27 mouse cellular contexts compared by ENCODE assay signal in genomic region chr11:81322466-81322865, GRCm38 (mm10).
A peak's percentile ranks its signal among the peaks of the same experiment; 100 is the strongest.
DNase-seq lines count a peak whose midpoint lies in the region; ATAC-seq and TF ChIP-seq lines count a peak whose summit lies in the region.
"Had no signal": no experiment of that assay in that cellular context is flagged by ENCODE, and none has a peak within 500 bp of the region (broad histone marks: within the 10 kb centered on the region; RNA-seq: fewer than 3 reads in every experiment).

No protein-coding gene starts in this region.

- no peak overlapping the region for H3K9ac ChIP-seq in forebrain, postnatal 0 days
- H3K9ac ChIP-seq in forebrain, embryonic 15.5 days (replicated peaks), result no peak overlapping the region
- no peak overlapping the region for H3K9ac ChIP-seq in CH12.LX (ENCODE audit: insufficient read depth, low read depth)
- H3K9ac ChIP-seq: heart, embryonic 12.5 days; hindbrain, embryonic 14.5 days; limb, embryonic 13.5 days; lung, embryonic 15.5 days; midbrain, embryonic 12.5 days; neural tube, embryonic 13.5 days had no signal

- no peak overlapping the region for H3K4me3 ChIP-seq in forebrain, postnatal 0 days (ENCODE audit: low read depth, low read length)
- H3K4me3 ChIP-seq in forebrain, embryonic 15.5 days, result no peak overlapping the region
- H3K4me3 ChIP-seq in CH12.LX (replicated peaks in 1 of 3; ENCODE audit: low read depth in 2 of 3, low read length in 2 of 3, poor library complexity in 1 of 3), result no peak overlapping the region
- no peak overlapping the region for H3K4me3 ChIP-seq in kidney, adult 2 months (ENCODE audit: insufficient read depth, low read depth, low read length)
- H3K4me3 ChIP-seq: erythroblast, embryonic 14.5 days; heart, adult 2 months; heart, embryonic 12.5 days; layer of hippocampus, adult 2 months; limb, embryonic 13.5 days; lung, embryonic 15.5 days; midbrain, embryonic 12.5 days; neural tube, embryonic 13.5 days had no signal

- no peaks in the 10 kb centered on the region for H3K79me2 ChIP-seq in CH12.LX (replicated peaks; ENCODE audit: control insufficient read depth, extremely low read depth, insufficient read depth, poor library complexity, severe bottlenecking)

- peak; percentile 25 for DNase-seq in forebrain, postnatal 0 days
- DNase-seq in left cerebral cortex, adult 9 months (ENCODE audit: low spot score in 2 of 2), result peak; percentile 2 to 26
- no peak for DNase-seq in left cerebral cortex, adult 18-20 months (ENCODE audit: low spot score in 2 of 2)
- DNase-seq in CH12.LX (ENCODE audit: extremely low read depth), result no peak
- DNase-seq in brain, adult 2 months (ENCODE audit: low read depth, low spot score), result peak; percentile 58
- no peak for DNase-seq in lung, postnatal 36 days
- DNase-seq in kidney, adult 2 months, result no peak
- DNase-seq: B cell, adult 2 months; cerebellum, adult 2 months; cerebellum, postnatal 14 days; heart, adult 2 months; kidney, adult 18-20 months; kidney, postnatal 36 days; layer of hippocampus, postnatal 36 days; thymus, postnatal 14 days had no signal

- ATAC-seq in forebrain, postnatal 0 days, result no peak
- ATAC-seq in forebrain, embryonic 15.5 days (replicated peaks), result no peak
- ATAC-seq: inflammation-experienced regulatory T-cells, adult 6 months had no signal

- dilution Hi-C loops in CH12.LX (cut with MboI; ENCODE audit: extremely low pct_ligation_motif_present, extremely low pct_unique_long_range_greater_than_20kb, low sequenced_read_pairs), result no loop called here

- no peak for TF ChIP-seq CTCF in forebrain, postnatal 0 days (IDR thresholded peaks at IDR 0.05; ENCODE audit: low read depth)
- no peak for TF ChIP-seq CTCF in CH12.LX (conservative IDR thresholded peaks at IDR 0.05 in 1 of 2, IDR thresholded peaks at IDR 0.05 in 1 of 2; ENCODE audit: low read depth in 2 of 2, low read length in 2 of 2)
- TF ChIP-seq CTCF in kidney, adult 2 months (conservative IDR thresholded peaks at IDR 0.05; ENCODE audit: insufficient read depth, insufficient read length, low read depth, low read length), result no peak

- no peaks in the 10 kb centered on the region for H3K36me3 ChIP-seq in forebrain, postnatal 0 days (ENCODE audit: insufficient read depth)
- no peaks in the 10 kb centered on the region for H3K36me3 ChIP-seq in forebrain, embryonic 15.5 days
- H3K36me3 ChIP-seq in CH12.LX (replicated peaks in 1 of 2; ENCODE audit: control insufficient read depth in 1 of 2, insufficient read depth in 1 of 2, low read length in 1 of 2), result no peaks in the 10 kb centered on the region
- no peaks in the 10 kb centered on the region for H3K36me3 ChIP-seq in kidney, adult 2 months (ENCODE audit: control insufficient read depth, insufficient read depth, low read length)
- H3K36me3 ChIP-seq: G1E; heart, embryonic 12.5 days; limb, embryonic 13.5 days; lung, embryonic 15.5 days; midbrain, embryonic 12.5 days; neural tube, embryonic 13.5 days had no signal

- no peak overlapping the region; the same call in 1 of the 2 replicates for H3K27ac ChIP-seq in forebrain, postnatal 0 days (ENCODE audit: low read depth, low read length)
- no peak overlapping the region for H3K27ac ChIP-seq in forebrain, embryonic 15.5 days (replicated peaks)
- no peak overlapping the region for H3K27ac ChIP-seq in CH12.LX (ENCODE audit: insufficient read depth, low read depth)
- H3K27ac ChIP-seq in kidney, adult 2 months (ENCODE audit: insufficient read depth, low read depth, low read length), result no peak overlapping the region
- H3K27ac ChIP-seq: heart, adult 2 months; hindbrain, embryonic 14.5 days; layer of hippocampus, adult 2 months; limb, embryonic 13.5 days; lung, embryonic 15.5 days; midbrain, embryonic 12.5 days; neural tube, embryonic 13.5 days had no signal

- H3K4me2 ChIP-seq in forebrain, postnatal 0 days (ENCODE audit: low read depth), result no peak overlapping the region
- H3K4me2 ChIP-seq in forebrain, embryonic 15.5 days (replicated peaks), result no peak overlapping the region
- no peak overlapping the region for H3K4me2 ChIP-seq in CH12.LX (ENCODE audit: insufficient read depth, low read depth, poor library complexity, severe bottlenecking)
- H3K4me2 ChIP-seq: heart, embryonic 12.5 days; hindbrain, embryonic 14.5 days; limb, embryonic 13.5 days; liver, embryonic 11.5 days; lung, embryonic 15.5 days; midbrain, embryonic 12.5 days; neural tube, embryonic 13.5 days had no signal

- H3K9me3 ChIP-seq in forebrain, postnatal 0 days (ENCODE audit: low read length), result no peaks in the 10 kb centered on the region
- no peaks in the 10 kb centered on the region for H3K9me3 ChIP-seq in forebrain, embryonic 15.5 days
- no peaks in the 10 kb centered on the region for H3K9me3 ChIP-seq in CH12.LX (replicated peaks; ENCODE audit: low read length)
- H3K9me3 ChIP-seq: heart, embryonic 12.5 days; limb, embryonic 13.5 days; lung, embryonic 15.5 days; midbrain, embryonic 12.5 days; neural tube, embryonic 13.5 days had no signal

- no peak for TF ChIP-seq EP300 in CH12.LX (IDR thresholded peaks at IDR 0.05; ENCODE audit: low read length)

- 84% methylated on average over 8 of the region's 8 CpGs for WGBS in forebrain, postnatal 0 days
- WGBS in forebrain, embryonic 15.5 days, result 88% methylated on average over 8 of the region's 8 CpGs
- 87% methylated on average over 8 of the region's 8 CpGs for WGBS in kidney, adult 2 months

- no peak for TF ChIP-seq POLR2A in CH12.LX (IDR thresholded peaks at IDR 0.05; ENCODE audit: low read depth, low read length)
- no peak for TF ChIP-seq POLR2A in kidney, adult 2 months (IDR thresholded peaks at IDR 0.05; ENCODE audit: low read depth, low read length)

- H3K27me3 ChIP-seq in forebrain, postnatal 0 days (ENCODE audit: insufficient read depth, low read length), result no peaks in the 10 kb centered on the region
- no peaks in the 10 kb centered on the region for H3K27me3 ChIP-seq in forebrain, embryonic 15.5 days
- peaks cover 94% of the 10 kb centered on the region for H3K27me3 ChIP-seq in CH12.LX (replicated peaks)
- H3K27me3 ChIP-seq in kidney, adult 2 months (replicated peaks; ENCODE audit: control insufficient read depth, insufficient read depth, low read length), result no peaks in the 10 kb centered on the region; the same call in 1 of the 2 replicates
- H3K27me3 ChIP-seq: limb, embryonic 13.5 days; lung, embryonic 15.5 days; midbrain, embryonic 12.5 days; neural tube, embryonic 13.5 days had no signal

- in situ Hi-C loops in CH12.LX (cut with MboI; ENCODE audit: low pct_ligation_motif_present, low pct_unique_long_range_greater_than_20kb, low sequenced_read_pairs), result no loop called here

- no peaks in the 10 kb centered on the region for H3K4me1 ChIP-seq in forebrain, postnatal 0 days (ENCODE audit: insufficient read depth)
- H3K4me1 ChIP-seq in forebrain, embryonic 15.5 days, result no peaks in the 10 kb centered on the region
- no peaks in the 10 kb centered on the region for H3K4me1 ChIP-seq in CH12.LX (ENCODE audit: control insufficient read depth in 1 of 2, insufficient read depth in 2 of 2)
- H3K4me1 ChIP-seq in kidney, adult 2 months (ENCODE audit: control insufficient read depth, insufficient read depth, low read length), result no peaks in the 10 kb centered on the region
- H3K4me1 ChIP-seq: heart, embryonic 12.5 days; lung, embryonic 15.5 days; midbrain, embryonic 12.5 days; neural tube, embryonic 13.5 days had no signal

- no peak for TF ChIP-seq RAD21 in CH12.LX (IDR thresholded peaks at IDR 0.05; ENCODE audit: low read depth, low read length)

TF ChIP-seq in CH12.LX, 34 proteins besides CTCF, POLR2A, EP300 and RAD21:
- TF ChIP-seq GABPA (IDR thresholded peaks at IDR 0.05; ENCODE audit: insufficient replicate concordance, low read depth, low read length), result no peak
- TF ChIP-seq USF1 (IDR thresholded peaks at IDR 0.05; ENCODE audit: low read depth, low read length), result 0 out of 2 replicates have a peak, but pooled peaks have one; percentile 10
- TF ChIP-seq USF2 (conservative IDR thresholded peaks at IDR 0.05; ENCODE audit: low read depth, low read length), result peak; percentile 29; the same call in 1 of the 2 replicates
- no peak for TF ChIP-seq UBTF (IDR thresholded peaks at IDR 0.05; ENCODE audit: low read depth, low read length)

Comparison
In these comparisons a context has a peak if more than half of its experiments do, and no peak if none do; other contexts are left out.
1. DNase-seq: peak in forebrain, postnatal 0 days (single experiment), left cerebral cortex, adult 9 months (2 of 2) and brain, adult 2 months (single experiment); none in left cerebral cortex, adult 18-20 months (0 of 2), CH12.LX (single experiment), lung, postnatal 36 days (single experiment) and kidney, adult 2 months (single experiment).